Mouse (Mus musculus): ENCODE results near the gene Clock. TPM values are rescaled to one million over a fixed set of nuclear protein-coding genes. Genes with fewer than 3 reads are reported as not detected.

The Clock gene
- polyA plus RNA-seq, 1 experiment from 2014 or later = 15.2 TPM

GRCm38 (mm10) chr5:76164827-76165226 lies 139.8 kb downstream of the Clock start:
- Histone ChIP-seq H3K27ac (ENCODE audit: low read depth, low read length) (no peak overlapping the region), H3K36me3 (ENCODE audit: control insufficient read depth, insufficient read depth, low read length) (no peaks in the 10 kb centered on the region), H3K9me3 (ENCODE audit: control insufficient read depth, low read length) (no peaks in the 10 kb centered on the region), H3K4me3 (ENCODE audit: low read depth, low read length) (no peak overlapping the region), H3K27me3 (ENCODE audit: control insufficient read depth, insufficient read depth, low read length) (no peaks in the 10 kb centered on the region), H3K9ac (ENCODE audit: low read length) (no peak overlapping the region), H3K4me2 (ENCODE audit: low read depth, low read length, severe bottlenecking) (no peak overlapping the region), H3K4me1 (replicated peaks; ENCODE audit: control insufficient read depth, insufficient read depth, low read length) (no peaks in the 10 kb centered on the region; the same call in 1 of the 2 replicates)
- ATAC-seq (replicated peaks; ENCODE audit: low FRiP score) (no peak), DNase-seq (ENCODE audit: low spot score) (no peak)
- 75% methylated on average over 7 of the region's 7 CpGs for WGBS

DNA sequence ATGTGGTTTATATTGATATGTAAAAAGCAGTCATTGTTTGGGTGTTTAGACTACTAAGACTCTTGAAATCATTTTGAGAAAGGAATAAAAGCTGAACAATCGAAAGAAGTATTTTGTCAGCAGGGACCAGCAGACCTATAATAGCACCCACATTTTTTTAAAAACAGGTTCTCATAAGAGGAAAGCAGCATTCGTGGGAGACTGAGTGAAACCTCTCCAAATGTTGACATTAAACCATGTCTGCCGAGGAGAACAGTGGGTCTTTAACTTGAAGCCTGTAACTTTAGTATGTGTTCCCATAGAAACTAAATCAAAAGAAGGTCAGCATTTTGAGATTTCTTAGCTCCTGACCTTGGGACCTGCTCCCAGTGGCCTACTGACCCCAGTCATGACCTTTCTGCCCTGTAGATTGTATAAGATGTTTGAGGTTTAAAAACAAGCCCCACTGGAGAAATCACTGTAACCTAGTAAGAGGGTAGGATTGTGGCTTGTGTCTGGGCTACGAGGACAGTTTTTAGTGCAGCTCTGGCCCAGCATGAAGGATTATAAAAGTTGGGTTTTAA lies 140.7 kb downstream of the Clock start:
- H3K4me3 ChIP-seq (ENCODE audit: low read depth, low read length) = no peak overlapping the region
- H3K27ac ChIP-seq (ENCODE audit: low read depth, low read length) = no peak overlapping the region
- H3K9ac ChIP-seq (ENCODE audit: low read length) = no peak overlapping the region
- ATAC-seq (replicated peaks; ENCODE audit: low FRiP score) (no peak), DNase-seq (ENCODE audit: low spot score) (no peak)
- no peaks in the 10 kb centered on the region; the same call in 1 of the 2 replicates for H3K4me1 ChIP-seq (replicated peaks; ENCODE audit: control insufficient read depth, insufficient read depth, low read length)
- H3K4me2 ChIP-seq (ENCODE audit: low read depth, low read length, severe bottlenecking) = no peak overlapping the region
- 56% methylated on average over 4 of the region's 4 CpGs for WGBS
- no peaks in the 10 kb centered on the region for H3K9me3 ChIP-seq (ENCODE audit: control insufficient read depth, low read length)
- H3K27me3 ChIP-seq (ENCODE audit: control insufficient read depth, insufficient read depth, low read length) = no peaks in the 10 kb centered on the region
- no peaks in the 10 kb centered on the region for H3K36me3 ChIP-seq (ENCODE audit: control insufficient read depth, insufficient read depth, low read length)

GRCm38 (mm10) chr5:76162926-76163325 lies 141.7 kb downstream of the Clock start:
- no peaks in the 10 kb centered on the region for H3K36me3 ChIP-seq (ENCODE audit: control insufficient read depth, insufficient read depth, low read length)
- H3K27ac ChIP-seq (ENCODE audit: low read depth, low read length) = no peak overlapping the region
- H3K4me2 ChIP-seq (ENCODE audit: low read depth, low read length, severe bottlenecking) = no peak overlapping the region
- ATAC-seq (replicated peaks; ENCODE audit: low FRiP score) (no peak), DNase-seq (ENCODE audit: low spot score) (no peak)
- H3K9ac ChIP-seq (ENCODE audit: low read length) = no peak overlapping the region
- H3K4me1 ChIP-seq (replicated peaks; ENCODE audit: control insufficient read depth, insufficient read depth, low read length) = no peaks in the 10 kb centered on the region; the same call in 1 of the 2 replicates
- 90% methylated on average over 5 of the region's 5 CpGs for WGBS
- H3K4me3 ChIP-seq (ENCODE audit: low read depth, low read length) = no peak overlapping the region
- H3K27me3 ChIP-seq (ENCODE audit: control insufficient read depth, insufficient read depth, low read length) = no peaks in the 10 kb centered on the region
- no peaks in the 10 kb centered on the region for H3K9me3 ChIP-seq (ENCODE audit: control insufficient read depth, low read length)

DNA sequence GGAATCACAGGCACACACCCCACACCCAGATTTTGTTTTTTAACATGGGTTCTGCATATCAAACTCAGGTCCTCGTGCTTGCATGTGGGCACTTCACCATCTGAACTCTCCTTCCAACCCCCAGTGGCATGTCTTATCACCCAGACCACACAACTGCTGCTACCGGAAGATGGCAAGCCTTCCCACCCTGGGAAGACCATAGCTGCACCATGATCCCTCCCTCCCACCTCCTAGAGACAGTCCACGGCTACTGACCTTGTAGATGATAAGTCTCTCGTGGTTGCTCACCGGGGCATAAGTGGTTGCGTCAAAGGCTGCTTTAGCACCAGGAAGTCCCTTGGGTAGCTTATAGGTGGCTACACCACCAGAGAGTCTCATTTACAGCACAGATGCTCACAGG lies 143.1 kb downstream of the Clock start:
- H3K36me3 ChIP-seq (ENCODE audit: control insufficient read depth, insufficient read depth, low read length) = no peaks in the 10 kb centered on the region
- 95% methylated on average over 6 of the region's 6 CpGs for WGBS
- no peak overlapping the region for H3K9ac ChIP-seq (ENCODE audit: low read length)
- H3K4me1 ChIP-seq (replicated peaks; ENCODE audit: control insufficient read depth, insufficient read depth, low read length) = no peaks in the 10 kb centered on the region; the same call in 1 of the 2 replicates
- H3K27me3 ChIP-seq (ENCODE audit: control insufficient read depth, insufficient read depth, low read length) = no peaks in the 10 kb centered on the region
- ATAC-seq (replicated peaks; ENCODE audit: low FRiP score) (no peak), DNase-seq (ENCODE audit: low spot score) (no peak)
- H3K4me3 ChIP-seq (ENCODE audit: low read depth, low read length) = no peak overlapping the region
- no peak overlapping the region for H3K27ac ChIP-seq (ENCODE audit: low read depth, low read length)
- H3K4me2 ChIP-seq (ENCODE audit: low read depth, low read length, severe bottlenecking) = no peak overlapping the region
- H3K9me3 ChIP-seq (ENCODE audit: control insufficient read depth, low read length) = no peaks in the 10 kb centered on the region

- H3K4me1 ChIP-seq (replicated peaks; ENCODE audit: control insufficient read depth, insufficient read depth, low read length) = no peaks in the 10 kb centered on the region; the same call in 1 of the 2 replicates
- H3K4me3 ChIP-seq (ENCODE audit: low read depth, low read length) = no peak overlapping the region
- ATAC-seq (replicated peaks; ENCODE audit: low FRiP score) (no peak), DNase-seq (ENCODE audit: low spot score) (no peak)
- no peaks in the 10 kb centered on the region for H3K27me3 ChIP-seq (ENCODE audit: control insufficient read depth, insufficient read depth, low read length)
- no peaks in the 10 kb centered on the region for H3K9me3 ChIP-seq (ENCODE audit: control insufficient read depth, low read length)
- 78% methylated on average over 3 of the region's 3 CpGs for WGBS
- H3K27ac ChIP-seq (ENCODE audit: low read depth, low read length) = no peak overlapping the region
- H3K4me2 ChIP-seq (ENCODE audit: low read depth, low read length, severe bottlenecking) = no peak overlapping the region
- no peak overlapping the region for H3K9ac ChIP-seq (ENCODE audit: low read length)
- H3K36me3 ChIP-seq (ENCODE audit: control insufficient read depth, insufficient read depth, low read length) = no peaks in the 10 kb centered on the region
These were observed 144.5 kb downstream of the Clock start for GRCm38 (mm10) chr5:76160086-76160485.

Other genes starting within 250 kb of the Clock start
- 12.1 and 15.7 TPM in 2 replicates for gene Srd5a3, start 164.5 kb downstream of the Clock start, polyA plus RNA-seq (2014; fragmentation: Nextera tagmentation; extraction: Ambion mirVana)
- 95.3 and 101 TPM in 2 replicates for gene Tmem165, start 120.9 kb downstream of the Clock start, polyA plus RNA-seq (2014; fragmentation: Nextera tagmentation; extraction: Ambion mirVana)
- not detected in 2 replicates for gene Pdcl2, start 26.4 kb upstream of the Clock start, polyA plus RNA-seq (2014; fragmentation: Nextera tagmentation; extraction: Ambion mirVana)
- gene Nmu, start 59.0 kb upstream of the Clock start, polyA plus RNA-seq (2014; fragmentation: Nextera tagmentation; extraction: Ambion mirVana) = not detected in 2 replicates
- gene Gm7271, start 179.2 kb upstream of the Clock start, polyA plus RNA-seq (2014; fragmentation: Nextera tagmentation; extraction: Ambion mirVana) = 0.79 TPM in 1 of 2 replicates, not detected in the other
- 55.7 and 56.1 TPM in 2 replicates for gene Exoc1, start 224.5 kb upstream of the Clock start, polyA plus RNA-seq (2014; fragmentation: Nextera tagmentation; extraction: Ambion mirVana)

Data from forebrain, embryonic 11.5 days (tissue).